Mouse (Mus musculus) kidney, embryonic 14.5 days (tissue): Measurements from ENCODE around the gene Mill2. TPM values are rescaled to one million over a fixed set of nuclear protein-coding genes. Genes with fewer than 3 reads are reported as not detected.

Experiments
- ATAC-seq: fragments of 200-750 bp; cut with Nextera tagmentation; 2 replicates; pipeline ENCODE4 v1.8.0; 2017; ENCODE audit warnings: moderate number of reproducible peaks, mild to moderate bottlenecking, moderate TSS enrichment, moderate library complexity; ENCODE audit not compliant: low FRiP score, low TSS enrichment
- H3K27ac ChIP-seq: fragments of 300-500 bp; sonication (generic); 2 replicates; pipeline ENCODE4 v1.5.1; 2014; ENCODE audit warnings: low read depth, mild to moderate bottlenecking, low read length, moderate library complexity, mixed read lengths
- H3K27me3 ChIP-seq: fragments of 300-500 bp; sonication (generic); 2 replicates; pipeline ENCODE4 v1.6.1; 2014; ENCODE audit warnings: mild to moderate bottlenecking, low read length; ENCODE audit not compliant: control insufficient read depth, insufficient read depth
- H3K36me3 ChIP-seq: fragments of 300-500 bp; sonication (generic); 2 replicates; pipeline ENCODE4 v1.6.1; 2014; ENCODE audit warnings: low read length, mixed read lengths; ENCODE audit not compliant: control insufficient read depth, insufficient read depth
- H3K4me1 ChIP-seq: fragments of 300-500 bp; sonication (generic); 2 replicates; pipeline ENCODE4 v1.6.1; 2014; ENCODE audit warnings: low read length, mixed read lengths; ENCODE audit not compliant: control insufficient read depth, insufficient read depth
- H3K4me2 ChIP-seq: fragments of 300-500 bp; sonication (generic); replicated peaks from 2 replicates; pipeline ENCODE4 v1.6.1; 2014; ENCODE audit warnings: low read depth, mild to moderate bottlenecking, low read length
- H3K4me3 ChIP-seq: fragments of 300-500 bp; sonication (generic); 2 replicates; pipeline ENCODE4 v1.5.1; 2014; ENCODE audit warnings: mild to moderate bottlenecking, low read length
- H3K9ac ChIP-seq: fragments of 300-500 bp; sonication (generic); 2 replicates; pipeline ENCODE4 v1.6.1; 2014; ENCODE audit warnings: low read depth, mild to moderate bottlenecking, low read length, moderate library complexity
- H3K9me3 ChIP-seq: fragments of 300-500 bp; sonication (generic); 2 replicates; pipeline ENCODE4 v1.6.1; 2016; ENCODE audit warnings: low read length; ENCODE audit not compliant: control insufficient read depth
- WGBS: fragments of 180-500 bp; shearing (Covaris S2); extraction: QIAGEN DNeasy Blood & Tissue Kit; methylation state at CpG from one replicate; pipeline ENCODE4 v1.1.7; 2014; 5-methylcytosine and 5-hydroxymethylcytosine counted together
- polyA plus RNA-seq: library from polyadenylated mRNA; unstranded; fragments of >200 nt; fragmentation: Nextera tagmentation; extraction: Ambion mirVana; gene quantifications from 2 replicates; pipeline ENCODE4 v1.2.1, GENCODE M21; 2014

Gene Mill2
- polyA plus RNA-seq, 1 experiment from 2014 or later, result 0.79 TPM

GRCm38 (mm10) chr7:18909797-18910196 lies 70.0 kb downstream of the Mill2 start:
- Histone ChIP-seq H3K4me3 (peak overlapping the region; percentile 89), H3K4me1 (peaks cover 6% of the 10 kb centered on the region; the same call in 1 of the 2 replicates), H3K9me3 (no peaks in the 10 kb centered on the region), H3K9ac (peak overlapping the region; percentile 72), H3K4me2 (peak overlapping the region; percentile 39), H3K27ac (no peak overlapping the region), H3K36me3 (no peaks in the 10 kb centered on the region), H3K27me3 (no peaks in the 10 kb centered on the region)
- peak; percentile 10 for ATAC-seq
- 7% methylated on average over 17 of the region's 17 CpGs for WGBS

- no peaks in the 10 kb centered on the region for H3K36me3 ChIP-seq
- ATAC-seq, result peak; percentile 99
- H3K9ac ChIP-seq, result peak within 1 kb of the TSS; percentile 72
- no peak within 1 kb of the TSS for H3K27ac ChIP-seq
- H3K4me1 ChIP-seq, result peaks cover 6% of the 10 kb centered on the region; the same call in 1 of the 2 replicates
- H3K4me2 ChIP-seq, result peak within 1 kb of the TSS; percentile 40
- no peaks in the 10 kb centered on the region for H3K27me3 ChIP-seq
- H3K4me3 ChIP-seq, result peak within 1 kb of the TSS; percentile 89
- no peaks in the 10 kb centered on the region for H3K9me3 ChIP-seq
- WGBS, result under 1% methylated on average over 33 of the region's 33 CpGs
Observed at GRCm38 (mm10) chr7:18910241-18910831, 70.6 kb downstream of the Mill2 start, which contains the start of gene Ccdc61. Ccdc61 (minus strand) TSS chr7:18910415.

Other genes with a start within 250 kb of the Mill2 start
- not detected in 2 replicates for gene Psg23, start 223.5 kb upstream of the Mill2 start, polyA plus RNA-seq
- not detected in 2 replicates for gene Psg21, start 183.2 kb upstream of the Mill2 start, polyA plus RNA-seq
- not detected in 2 replicates for gene Psg20, start 153.8 kb upstream of the Mill2 start, polyA plus RNA-seq
- gene Psg22, start 121.9 kb upstream of the Mill2 start, polyA plus RNA-seq, result not detected in 2 replicates
- gene Psg19, start 41.4 kb upstream of the Mill2 start, polyA plus RNA-seq, result not detected in 2 replicates
- not detected in 2 replicates for gene Psg17, start 18.4 kb upstream of the Mill2 start, polyA plus RNA-seq
- 0.77 and 1.1 TPM in 2 replicates for gene Pglyrp1, start 31.4 kb downstream of the Mill2 start, polyA plus RNA-seq
- 21.0 and 21.4 TPM in 2 replicates for gene Ccdc61, start 70.4 kb downstream of the Mill2 start, polyA plus RNA-seq
- gene Nova2, start 85.9 kb downstream of the Mill2 start, polyA plus RNA-seq, result 0.96 and 1.1 TPM in 2 replicates
- gene Nanos2, start 147.4 kb downstream of the Mill2 start, polyA plus RNA-seq, result not detected in 2 replicates
- gene Mypop, start 151.3 kb downstream of the Mill2 start, polyA plus RNA-seq, result 3.9 and 4.9 TPM in 2 replicates
- 28.6 and 30.3 TPM in 2 replicates for gene Irf2bp1, start 164.1 kb downstream of the Mill2 start, polyA plus RNA-seq
- gene Foxa3, start 183.6 kb downstream of the Mill2 start, polyA plus RNA-seq, result not detected in 2 replicates
- 26.7 and 39.4 TPM in 2 replicates for gene Sympk, start 184.4 kb downstream of the Mill2 start, polyA plus RNA-seq
- gene Rsph6a, start 214.7 kb downstream of the Mill2 start, polyA plus RNA-seq, result not detected in 2 replicates
- gene Dmwd, start 236.3 kb downstream of the Mill2 start, polyA plus RNA-seq, result 20.5 and 23.2 TPM in 2 replicates
- 12.1 and 14.9 TPM in 2 replicates for gene Dmpk, start 243.9 kb downstream of the Mill2 start, polyA plus RNA-seq